Mouse (Mus musculus) MEL (cell line): ENCODE results near the gene Cnot6l. TPM values are rescaled to one million over a fixed set of nuclear protein-coding genes. Genes with fewer than 3 reads are reported as not detected.

Source experiments
- DNase-seq: peaks from one replicate; pipeline ENCODE4 v3.0.0; 2011; ENCODE audit warnings: low read depth, low spot score
- H3K27ac ChIP-seq: 2 replicates; pipeline ENCODE4 v1.5.1; 2012; ENCODE audit warnings: low read depth, mild to moderate bottlenecking, control low read depth, low read length, moderate library complexity; ENCODE audit not compliant: control insufficient read depth
- H3K27me3 ChIP-seq, 2 experiments: fragments of 150-350 bp in 1 of 2; sonication (generic) in 1 of 2; 2 replicates each; pipeline ENCODE4 v1.6.1; 2012; ENCODE audit warnings: low read length in 2 of 2, mild to moderate bottlenecking in 2 of 2, improper control_type of control experiment in 1 of 2, moderate library complexity in 1 of 2; ENCODE audit not compliant: insufficient read depth in 2 of 2, control insufficient read depth in 1 of 2
- H3K36me3 ChIP-seq, 2 experiments: 2 replicates each; pipeline ENCODE4 v1.6.1; 2012 to 2014; ENCODE audit warnings: low read length in 2 of 2, improper control_type of control experiment in 1 of 2, inconsistent platforms in 1 of 2, mild to moderate bottlenecking in 1 of 2; ENCODE audit not compliant: insufficient read depth in 2 of 2, control insufficient read depth in 1 of 2
- H3K4me1 ChIP-seq, 2 experiments: fragments of 150-350 bp in 1 of 2; sonication (generic) in 1 of 2; 2 replicates each; pipeline ENCODE4 v1.6.1; 2012; ENCODE audit warnings: low read length in 2 of 2, improper control_type of control experiment in 1 of 2, mild to moderate bottlenecking in 1 of 2; ENCODE audit not compliant: insufficient read depth in 2 of 2, control insufficient read depth in 1 of 2
- H3K4me3 ChIP-seq, 2 experiments: fragments of 150-350 bp in 1 of 2; sonication (generic) in 1 of 2; 2 replicates each; pipeline ENCODE4 v1.5.1; 2012; ENCODE audit warnings: low read depth in 2 of 2, low read length in 2 of 2, mild to moderate bottlenecking in 2 of 2, moderate library complexity in 2 of 2, control low read depth in 1 of 2, improper control_type of control experiment in 1 of 2; ENCODE audit not compliant: control insufficient read depth in 1 of 2, insufficient read depth in 1 of 2
- H3K79me2 ChIP-seq: 2 replicates; pipeline ENCODE4 v1.6.1; 2012; ENCODE audit warnings: mild to moderate bottlenecking, low read length, moderate library complexity; ENCODE audit not compliant: control insufficient read depth, poor library complexity, insufficient read depth
- H3K9ac ChIP-seq: 2 replicates; pipeline ENCODE4 v1.6.1; 2012; ENCODE audit warnings: low read depth, mild to moderate bottlenecking, control low read depth, low read length, moderate library complexity; ENCODE audit not compliant: control insufficient read depth, poor library complexity, severe bottlenecking
- H3K9me3 ChIP-seq: fragments of 150-350 bp; sonication (generic); replicated peaks from 2 replicates; pipeline ENCODE4 v1.6.1; 2012; ENCODE audit warnings: mild to moderate bottlenecking, low read length, improper control_type of control experiment, moderate library complexity; ENCODE audit not compliant: insufficient read depth
- BHLHE40 ChIP-seq: IDR thresholded peaks from 2 replicates; pipeline ENCODE4 v1.6.1; 2012; ENCODE audit warnings: low read depth, mild to moderate bottlenecking, inconsistent platforms, low read length, improper control_type of control experiment, borderline replicate concordance
- CHD1 ChIP-seq: IDR thresholded peaks from 2 replicates; pipeline ENCODE4 v1.6.1; 2012; ENCODE audit warnings: low read depth, mild to moderate bottlenecking, inconsistent platforms, low read length, improper control_type of control experiment
- CHD2 ChIP-seq: IDR thresholded peaks from 2 replicates; pipeline ENCODE4 v1.6.1; 2011; ENCODE audit warnings: low read length, improper control_type of control experiment
- CTCF ChIP-seq, 3 experiments: IDR thresholded peaks in 2 of 3; conservative IDR thresholded peaks in 1 of 3; 2 replicates each; pipeline ENCODE4 v1.5.1; 2011 to 2012; ENCODE audit warnings: low read length in 3 of 3, low read depth in 2 of 3, mild to moderate bottlenecking in 2 of 3, improper control_type of control experiment in 1 of 3, inconsistent platforms in 1 of 3, mixed read lengths in 1 of 3, moderate library complexity in 1 of 3; ENCODE audit not compliant: control insufficient read depth in 1 of 3, insufficient read depth in 1 of 3, poor library complexity in 1 of 3, severe bottlenecking in 1 of 3
- E2F4 ChIP-seq: IDR thresholded peaks from 2 replicates; pipeline ENCODE4 v1.6.1; 2011; ENCODE audit warnings: low read depth, low read length, improper control_type of control experiment, borderline replicate concordance
- ELF1 ChIP-seq: IDR thresholded peaks from 2 replicates; pipeline ENCODE4 v1.6.1; 2014; ENCODE audit warnings: low read depth, mild to moderate bottlenecking, inconsistent platforms, low read length, improper control_type of control experiment, moderate library complexity
- ETS1 ChIP-seq: IDR thresholded peaks from 2 replicates; pipeline ENCODE4 v1.6.1; 2012; ENCODE audit warnings: low read depth, mild to moderate bottlenecking, inconsistent platforms, low read length, improper control_type of control experiment, moderate library complexity
- GABPA ChIP-seq: IDR thresholded peaks from 2 replicates; pipeline ENCODE4 v1.6.1; 2012; ENCODE audit warnings: low read depth, mild to moderate bottlenecking, inconsistent platforms, low read length, improper control_type of control experiment, moderate library complexity
- HCFC1 ChIP-seq: IDR thresholded peaks from 2 replicates; pipeline ENCODE4 v1.6.1; 2012; ENCODE audit warnings: low read depth, mild to moderate bottlenecking, inconsistent platforms, low read length, improper control_type of control experiment, moderate library complexity
- JUND ChIP-seq: IDR thresholded peaks from 2 replicates; pipeline ENCODE4 v1.6.1; 2011; ENCODE audit warnings: low read depth, mild to moderate bottlenecking, improper control_type of control experiment, low read length
- KAT2A ChIP-seq: conservative IDR thresholded peaks from 2 replicates; pipeline ENCODE4 v1.6.1; 2012; ENCODE audit warnings: low read depth, low read length, improper control_type of control experiment, inconsistent platforms
- MAFK ChIP-seq: IDR thresholded peaks from 2 replicates; pipeline ENCODE4 v1.6.1; 2011; ENCODE audit warnings: low read depth, mild to moderate bottlenecking, low read length, improper control_type of control experiment, borderline replicate concordance
- MAX ChIP-seq: IDR thresholded peaks from 2 replicates; pipeline ENCODE4 v1.6.1; 2011; ENCODE audit warnings: low read length, improper control_type of control experiment
- MAZ ChIP-seq: IDR thresholded peaks from 2 replicates; pipeline ENCODE4 v1.6.1; 2012; ENCODE audit warnings: low read depth, mild to moderate bottlenecking, inconsistent platforms, low read length, improper control_type of control experiment
- MEF2A ChIP-seq: IDR thresholded peaks from 2 replicates; pipeline ENCODE4 v1.6.1; 2014; ENCODE audit warnings: low read depth, mild to moderate bottlenecking, inconsistent platforms, low read length, improper control_type of control experiment; ENCODE audit not compliant: poor library complexity, insufficient replicate concordance, severe bottlenecking; ENCODE audit errors: extremely low read depth
- MXI1 ChIP-seq: IDR thresholded peaks from 2 replicates; pipeline ENCODE4 v1.6.1; 2011; ENCODE audit warnings: mild to moderate bottlenecking, low read depth, low read length, improper control_type of control experiment
- MYC ChIP-seq: IDR thresholded peaks from 2 replicates; pipeline ENCODE4 v1.6.1; 2011; ENCODE audit warnings: low read depth, mild to moderate bottlenecking, low read length, improper control_type of control experiment, moderate library complexity
- NELFE ChIP-seq: IDR thresholded peaks from 2 replicates; pipeline ENCODE4 v1.6.1; 2011; ENCODE audit warnings: low read depth, low read length, improper control_type of control experiment
- POLR2AphosphoS2 ChIP-seq: IDR thresholded peaks from 2 replicates; pipeline ENCODE4 v1.6.1; 2011; ENCODE audit warnings: low read length, improper control_type of control experiment
- POLR2AphosphoS5 ChIP-seq: IDR thresholded peaks from 2 replicates; pipeline ENCODE4 v1.6.1; 2012; ENCODE audit warnings: low read depth, borderline replicate concordance, mild to moderate bottlenecking, inconsistent platforms, low read length, moderate library complexity, mixed read lengths
- SIN3A ChIP-seq: IDR thresholded peaks from 2 replicates; pipeline ENCODE4 v1.6.1; 2012; ENCODE audit warnings: low read length, improper control_type of control experiment, inconsistent platforms
- SMC3 ChIP-seq: IDR thresholded peaks from 2 replicates; pipeline ENCODE4 v1.6.1; 2011; ENCODE audit warnings: low read depth, low read length, improper control_type of control experiment
- TAL1 ChIP-seq: IDR thresholded peaks from 2 replicates; pipeline ENCODE4 v1.6.1; 2012; ENCODE audit warnings: mild to moderate bottlenecking, inconsistent platforms, low read length, moderate library complexity, mixed read lengths
- TCF12 ChIP-seq: IDR thresholded peaks from 2 replicates; pipeline ENCODE4 v1.6.1; 2014; ENCODE audit warnings: low read depth, mild to moderate bottlenecking, inconsistent platforms, low read length, improper control_type of control experiment, moderate library complexity
- UBTF ChIP-seq: IDR thresholded peaks from 2 replicates; pipeline ENCODE4 v1.6.1; 2012; ENCODE audit warnings: low read depth, mild to moderate bottlenecking, inconsistent platforms, low read length, improper control_type of control experiment, moderate library complexity, borderline replicate concordance; ENCODE audit not compliant: insufficient read depth
- USF1 ChIP-seq: IDR thresholded peaks from 2 replicates; pipeline ENCODE4 v1.6.1; 2014; ENCODE audit warnings: low read depth, mild to moderate bottlenecking, inconsistent platforms, low read length, improper control_type of control experiment, moderate library complexity
- ZC3H11A ChIP-seq: IDR thresholded peaks from 2 replicates; pipeline ENCODE4 v1.6.1; 2012; ENCODE audit warnings: low read depth, mild to moderate bottlenecking, inconsistent platforms, low read length, improper control_type of control experiment
- ZMIZ1 ChIP-seq: IDR thresholded peaks from 2 replicates; pipeline ENCODE4 v1.6.1; 2012; ENCODE audit warnings: low read depth, mild to moderate bottlenecking, inconsistent platforms, low read length, improper control_type of control experiment, moderate library complexity
- ZNF384 ChIP-seq: IDR thresholded peaks from 2 replicates; pipeline ENCODE4 v1.6.1; 2012; ENCODE audit warnings: low read depth, mild to moderate bottlenecking, inconsistent platforms, low read length, improper control_type of control experiment
- polyA plus RNA-seq, 2 experiments: library from polyadenylated mRNA; stranded (reverse) in 1 of 2; unstranded in 1 of 2; fragments of >175 nt in 1 of 2; fragments of >200 nt in 1 of 2; gene quantifications; 2 replicates each; pipeline versions ENCODE4 v1.2.1 to v1.2.4; 2012; ENCODE audit warnings: low replicate concordance in 2 of 2, low read depth in 1 of 2; ENCODE audit not compliant: insufficient read length in 2 of 2, insufficient read depth in 1 of 2, missing spikeins in 1 of 2
- total RNA-seq: library from RNA; depleted of rRNA; stranded (reverse); fragments of 300-350 nt; gene quantifications from 2 replicates; pipeline ENCODE4 v1.2.3, GENCODE M21; 2012

Gene Cnot6l
- total and polyA plus RNA-seq, 3 experiments = 10.2 to 21.2 TPM; not detected in 1

- no peak overlapping the region for H3K9ac ChIP-seq
- peaks cover 5% of the 10 kb centered on the region for H3K79me2 ChIP-seq
- H3K4me1 ChIP-seq = peaks cover 12 to 16% of the 10 kb centered on the region in 2 experiments
- TF ChIP-seq ZNF384 (no peak), ETS1 (no peak), HCFC1 (0 out of 2 replicates have a peak, but pooled peaks have one; percentile 31), E2F4 (no peak), POLR2AphosphoS5 (no peak), SIN3A (no peak), ELF1 (peak; percentile 64; the same call in 1 of the 2 replicates), CHD1 (no peak), MAZ (no peak), GABPA (no peak), USF1 (no peak)
- TF ChIP-seq, all 39 proteins: peak for 2
- Histone ChIP-seq H3K27ac (no peak overlapping the region), H3K4me3 (no peak overlapping the region), H3K36me3 (peaks cover 0 to 28% of the 10 kb centered on the region in 2 experiments; a peak in 2 of 4 replicates), H3K27me3 (no peaks in the 10 kb centered on the region), H3K9me3 (no peaks in the 10 kb centered on the region)
- peak; percentile 47 for DNase-seq
Measured at GRCm38 (mm10) chr5:96166761-96167160, 2.8 kb upstream of the Cnot6l start.

GRCm38 (mm10) chr5:96163396-96164020, 463 bp downstream of the Cnot6l start:
- no peaks in the 10 kb centered on the region for H3K27me3 ChIP-seq
- H3K4me1 ChIP-seq = peaks cover 4 to 7% of the 10 kb centered on the region in 2 experiments; a peak in 3 of 4 replicates
- H3K79me2 ChIP-seq = peaks cover 32% of the 10 kb centered on the region
- H3K9me3 ChIP-seq = no peaks in the 10 kb centered on the region
- peak overlapping the region; percentile 93 for H3K9ac ChIP-seq
- H3K27ac ChIP-seq = peak overlapping the region; percentile 100
- H3K4me3 ChIP-seq = peak overlapping the region; percentile 77 to 81
- no peak for DNase-seq
- peaks cover 0 to 20% of the 10 kb centered on the region in 2 experiments; a peak in 2 of 4 replicates for H3K36me3 ChIP-seq
- TF ChIP-seq TCF12 = no peak
- no peak for TF ChIP-seq CTCF (IDR thresholded peaks at IDR 0.05 in 2 of 3, conservative IDR thresholded peaks at IDR 0.05 in 1 of 3; ENCODE audit: control insufficient read depth in 1 of 3, insufficient read depth in 1 of 3, low read depth in 2 of 3, low read length in 3 of 3, poor library complexity in 1 of 3, severe bottlenecking in 1 of 3)
- no peak for TF ChIP-seq ZC3H11A
- peak; percentile 62; the same call in 1 of the 2 replicates for TF ChIP-seq CHD1
- peak; percentile 49; the same call in 1 of the 2 replicates for TF ChIP-seq MAZ
- no peak for TF ChIP-seq MXI1
- TF ChIP-seq MYC = no peak; the same call in 1 of the 2 replicates
- TF ChIP-seq E2F4 = no peak
- TF ChIP-seq POLR2AphosphoS2 = no peak
- peak; percentile 46; the same call in 1 of the 2 replicates for TF ChIP-seq MEF2A
- TF ChIP-seq NELFE = no peak
- TF ChIP-seq JUND = no peak
- TF ChIP-seq SMC3 = no peak
- no peak for TF ChIP-seq TAL1
- no peak for TF ChIP-seq HCFC1
- TF ChIP-seq ETS1 = no peak
- no peak for TF ChIP-seq MAFK
- no peak for TF ChIP-seq ELF1
- no peak for TF ChIP-seq MAX
- TF ChIP-seq ZMIZ1 = no peak
- no peak for TF ChIP-seq CHD2
- TF ChIP-seq POLR2AphosphoS5 = no peak
- no peak for TF ChIP-seq KAT2A
- no peak for TF ChIP-seq USF1
- no peak for TF ChIP-seq SIN3A
- TF ChIP-seq UBTF = no peak
- peak; percentile 62 for TF ChIP-seq ZNF384
- no peak for TF ChIP-seq BHLHE40
